Mouse (Mus musculus): Measurements from ENCODE around the gene Gm28042. TPM values are rescaled to one million over a fixed set of nuclear protein-coding genes. Genes with fewer than 3 reads are reported as not detected.

Gene Gm28042
- polyA plus RNA-seq, 1 experiment from 2014 or later = 3.2 TPM

DNA sequence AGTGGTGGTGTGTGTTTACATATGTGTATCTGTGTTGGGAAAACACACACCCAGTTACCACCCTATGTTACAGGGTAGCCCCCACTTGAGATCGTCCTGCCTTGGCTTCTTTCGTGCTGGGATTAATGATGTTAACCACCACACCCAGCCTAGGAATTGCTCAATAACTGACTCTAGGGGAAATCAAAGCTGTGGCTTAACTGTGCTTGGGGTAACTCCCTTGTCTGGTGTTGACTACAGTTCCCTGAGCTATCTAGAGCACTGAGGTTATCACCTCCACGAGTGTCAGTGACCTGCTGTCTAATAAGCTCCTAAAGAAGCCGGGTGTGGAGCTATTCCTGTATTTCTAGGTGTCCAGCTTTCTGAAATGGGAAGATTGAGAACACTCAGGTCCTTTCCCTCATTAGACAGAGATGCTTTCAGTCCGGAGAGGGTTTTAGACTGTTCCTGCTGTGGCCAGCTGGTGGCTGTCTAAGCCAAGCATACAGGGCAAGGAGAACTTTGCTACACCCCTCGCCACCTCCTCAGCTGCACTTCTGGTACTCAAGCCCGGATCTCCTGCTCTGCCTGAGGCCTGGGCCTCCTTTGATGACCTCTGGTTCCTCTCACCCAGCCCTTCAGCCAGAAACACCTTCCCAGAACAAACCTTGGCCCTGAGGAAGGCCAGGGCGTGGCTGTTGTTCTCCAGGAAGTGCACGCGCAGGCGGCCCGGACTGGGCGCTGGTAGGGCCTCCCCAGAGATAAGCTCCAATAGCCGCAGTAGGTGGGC lies 57.5 kb downstream of the Gm28042 start:
- Histone ChIP-seq H3K4me1 (replicated peaks) (peaks cover 11% of the 10 kb centered on the region), H3K27me3 (replicated peaks) (peaks cover 8% of the 10 kb centered on the region), H3K9me3 (replicated peaks) (no peaks in the 10 kb centered on the region), H3K36me3 (peaks cover 18% of the 10 kb centered on the region), H3K4me3 (no peak overlapping the region), H3K9ac (peak overlapping the region; percentile 0; the same call in 1 of the 2 replicates), H3K4me2 (0 out of 2 replicates have a peak overlapping the region, but pooled peaks have one; percentile 17), H3K27ac (ENCODE audit: poor library complexity, severe bottlenecking) (no peak overlapping the region)
- ATAC-seq (ENCODE audit: insufficient number of reproducible peaks, low FRiP score) = peak; percentile 44; the same call in 1 of the 2 replicates
- WGBS = 45% methylated on average over 14 of the region's 14 CpGs

DNA sequence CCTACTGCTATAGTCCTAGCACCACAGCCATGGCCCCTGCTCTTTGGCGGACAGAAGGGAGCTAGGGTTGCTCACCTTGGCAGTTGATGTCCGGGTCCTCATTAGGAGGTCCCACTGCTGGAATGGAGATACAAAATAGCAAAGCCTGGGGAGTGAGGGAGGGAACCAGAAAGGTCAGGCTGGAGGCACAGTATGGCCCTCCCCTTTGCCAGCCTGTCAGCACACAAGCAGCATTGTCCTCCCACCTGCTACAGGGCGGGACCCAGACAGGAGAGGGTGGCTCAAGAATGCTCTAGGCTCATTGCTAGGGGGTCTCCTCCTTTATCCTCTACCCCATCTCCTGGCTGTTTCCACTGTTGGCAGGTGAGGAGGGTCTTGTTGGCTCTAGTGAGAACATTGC lies 58.7 kb downstream of the Gm28042 start:
- Histone ChIP-seq H3K36me3 (peaks cover 30% of the 10 kb centered on the region), H3K27ac (ENCODE audit: poor library complexity, severe bottlenecking) (no peak overlapping the region), H3K27me3 (replicated peaks) (no peaks in the 10 kb centered on the region), H3K4me1 (replicated peaks) (peaks cover 13% of the 10 kb centered on the region), H3K4me3 (no peak overlapping the region), H3K9ac (no peak overlapping the region), H3K9me3 (replicated peaks) (no peaks in the 10 kb centered on the region), H3K4me2 (no peak overlapping the region)
- WGBS = 89% methylated on average over 3 of the region's 3 CpGs
- no peak for ATAC-seq (ENCODE audit: insufficient number of reproducible peaks, low FRiP score)

DNA sequence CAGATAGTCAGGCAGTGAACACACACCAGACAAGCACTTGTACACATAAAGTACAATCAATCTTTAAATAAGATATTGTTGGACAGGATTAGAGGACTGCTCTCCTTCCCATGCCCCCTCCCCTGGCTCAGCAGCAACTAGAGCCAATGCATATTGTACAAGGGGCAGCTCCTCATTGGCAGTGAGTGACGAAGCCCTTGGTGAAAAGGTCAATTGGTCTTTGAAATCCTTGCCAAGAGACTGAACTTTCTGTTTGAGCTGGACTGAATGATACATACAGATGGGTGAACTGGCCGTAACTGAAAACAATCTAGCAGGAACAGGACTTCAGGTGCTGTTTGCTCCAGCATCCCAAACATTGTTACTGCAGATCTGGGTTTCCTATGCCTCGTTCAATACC lies 60.1 kb downstream of the Gm28042 start:
- H3K36me3 ChIP-seq = peaks cover 39% of the 10 kb centered on the region
- ATAC-seq (ENCODE audit: insufficient number of reproducible peaks, low FRiP score) = no peak
- no peaks in the 10 kb centered on the region for H3K27me3 ChIP-seq (replicated peaks)
- WGBS = 87% methylated on average over 3 of the region's 3 CpGs
- H3K4me3 ChIP-seq = no peak overlapping the region
- no peak overlapping the region for H3K4me2 ChIP-seq
- H3K4me1 ChIP-seq (replicated peaks) = peaks cover 19% of the 10 kb centered on the region
- H3K27ac ChIP-seq (ENCODE audit: poor library complexity, severe bottlenecking) = no peak overlapping the region
- H3K9ac ChIP-seq = no peak overlapping the region
- H3K9me3 ChIP-seq (replicated peaks) = no peaks in the 10 kb centered on the region

DNA sequence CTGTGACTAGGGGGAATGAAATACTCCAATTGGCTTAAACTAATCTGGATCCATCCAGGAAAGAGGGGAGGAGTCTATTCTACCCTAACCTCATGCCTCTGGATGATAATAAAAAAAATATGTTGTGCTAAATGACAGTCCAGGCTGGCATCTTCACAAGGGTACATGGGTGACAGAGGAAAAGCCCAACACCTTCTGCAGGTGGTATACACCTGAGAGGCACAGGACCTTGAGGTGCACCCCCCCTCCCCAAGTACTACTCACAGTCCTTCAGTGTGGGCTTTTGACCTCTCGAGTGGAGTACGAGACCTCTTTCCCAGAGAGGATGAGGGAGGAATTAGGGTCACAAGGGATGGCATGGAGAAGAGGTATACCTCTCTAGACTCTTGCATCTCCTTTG lies 60.6 kb downstream of the Gm28042 start:
- Histone ChIP-seq H3K27me3 (replicated peaks) (no peaks in the 10 kb centered on the region), H3K36me3 (peaks cover 39% of the 10 kb centered on the region), H3K9me3 (replicated peaks) (no peaks in the 10 kb centered on the region), H3K4me1 (replicated peaks) (peaks cover 19% of the 10 kb centered on the region), H3K4me2 (no peak overlapping the region), H3K4me3 (no peak overlapping the region), H3K9ac (no peak overlapping the region), H3K27ac (ENCODE audit: poor library complexity, severe bottlenecking) (no peak overlapping the region)
- whole genome bisulfite sequencing = 86% methylated on average over 2 of the region's 2 CpGs
- no peak for ATAC-seq (ENCODE audit: insufficient number of reproducible peaks, low FRiP score)

DNA sequence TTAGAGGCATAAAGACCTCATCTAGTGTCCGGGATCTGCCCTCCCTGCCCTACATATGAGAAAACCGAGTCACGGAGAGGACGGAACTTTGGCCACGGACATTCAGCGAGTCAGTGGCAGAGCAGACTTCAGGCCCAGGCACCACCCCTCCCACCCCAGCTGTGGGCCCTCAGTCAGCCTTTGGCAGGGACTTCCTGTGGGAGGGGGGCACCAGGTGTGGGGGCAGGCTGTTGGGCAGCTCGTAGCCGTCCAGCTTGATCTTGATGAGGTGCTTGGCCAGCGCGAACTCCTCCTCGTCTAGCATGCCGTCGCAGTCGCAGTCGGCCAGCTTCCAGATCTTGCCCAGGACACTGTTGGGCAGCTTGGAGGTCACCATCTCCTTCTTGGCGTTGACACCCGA lies 63.7 kb downstream of the Gm28042 start:
- Histone ChIP-seq H3K9me3 (replicated peaks) (no peaks in the 10 kb centered on the region), H3K27me3 (replicated peaks) (no peaks in the 10 kb centered on the region), H3K4me1 (replicated peaks) (peaks cover 23% of the 10 kb centered on the region), H3K4me3 (no peak overlapping the region), H3K4me2 (no peak overlapping the region), H3K36me3 (peaks cover 50% of the 10 kb centered on the region), H3K9ac (no peak overlapping the region), H3K27ac (ENCODE audit: poor library complexity, severe bottlenecking) (no peak overlapping the region)
- ATAC-seq (ENCODE audit: insufficient number of reproducible peaks, low FRiP score) = 0 out of 2 replicates have a peak, but pooled peaks have one; percentile 20
- 75% methylated on average over 17 of the region's 17 CpGs for WGBS

Small RNA genes within 50 kb of the gene (microRNA-seq; reads per million reads assigned to microRNA genes)
- not detected for gene Mir7665

Other genes starting within 250 kb of the Gm28042 start
- 22.8 and 23.9 TPM in 2 replicates for gene Rpap1, start 240.0 kb upstream of the Gm28042 start, polyA plus RNA-seq (2016; fragmentation: Nextera tagmentation; extraction: Ambion mirVana)
- 9.2 and 10.7 TPM in 2 replicates for gene Tyro3, start 229.8 kb upstream of the Gm28042 start, polyA plus RNA-seq (2016; fragmentation: Nextera tagmentation; extraction: Ambion mirVana)
- gene Mga, start 130.3 kb upstream of the Gm28042 start, polyA plus RNA-seq (2016; fragmentation: Nextera tagmentation; extraction: Ambion mirVana) = 27.6 and 29.0 TPM in 2 replicates
- 3.3 and 3.8 TPM in 2 replicates for gene Mapkbp1, start 54.8 kb upstream of the Gm28042 start, polyA plus RNA-seq (2016; fragmentation: Nextera tagmentation; extraction: Ambion mirVana)
- gene Jmjd7, start within 50 bp of the Gm28042 start, polyA plus RNA-seq (2016; fragmentation: Nextera tagmentation; extraction: Ambion mirVana) = 13.1 and 13.3 TPM in 2 replicates
- gene Pla2g4b, start 5.9 kb downstream of the Gm28042 start, polyA plus RNA-seq (2016; fragmentation: Nextera tagmentation; extraction: Ambion mirVana) = 2.3 and 2.5 TPM in 2 replicates
- gene Ehd4, start 127.1 kb downstream of the Gm28042 start, polyA plus RNA-seq (2016; fragmentation: Nextera tagmentation; extraction: Ambion mirVana) = 159 and 186 TPM in 2 replicates
- gene Pla2g4e, start 217.8 kb downstream of the Gm28042 start, polyA plus RNA-seq (2016; fragmentation: Nextera tagmentation; extraction: Ambion mirVana) = 0.59 and 0.73 TPM in 2 replicates

Data from heart, embryonic 12.5 days (tissue).